Mouse (Mus musculus): Measurements from ENCODE around the gene Leng8.

DNA sequence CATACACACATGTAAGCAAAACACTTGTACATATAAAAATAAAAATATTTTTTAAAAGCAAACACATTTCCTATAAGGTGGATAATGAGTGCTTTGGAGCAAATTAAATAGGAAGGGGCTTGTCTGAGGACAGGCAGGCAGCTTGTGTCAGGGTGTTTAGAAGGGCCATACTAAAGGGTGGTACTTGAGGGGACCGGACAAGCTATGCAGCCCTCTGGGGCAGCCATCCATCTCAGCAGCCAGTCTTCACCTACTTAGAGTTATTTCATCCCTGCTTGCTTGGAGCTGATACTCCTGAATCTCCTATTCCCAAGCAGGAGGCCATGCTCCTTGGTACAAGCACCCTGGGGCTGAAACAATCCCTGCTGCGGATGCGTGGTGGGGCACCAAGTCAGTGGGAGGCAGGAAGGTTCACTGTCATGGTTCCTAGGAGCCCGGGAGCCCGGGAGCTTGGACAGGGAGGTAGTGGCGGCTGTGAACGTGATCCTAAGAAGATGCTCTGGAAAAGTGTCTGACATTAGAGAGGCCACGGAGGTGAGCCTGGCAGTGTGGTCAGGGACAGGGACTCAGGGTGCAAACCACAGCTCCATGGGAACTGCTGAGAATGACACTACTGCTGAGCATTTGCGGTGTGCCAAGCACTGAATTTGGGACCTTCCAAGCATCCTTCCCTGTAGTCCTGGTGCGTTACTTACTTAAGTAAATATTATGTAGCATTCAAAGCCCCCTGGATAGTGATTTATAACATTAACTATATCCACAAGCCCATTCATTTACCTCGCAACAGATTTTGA, 9.7 kb upstream of the Leng8 start:
- TF ChIP-seq POLR2A (IDR thresholded peaks at IDR 0.05; ENCODE audit: low read depth, low read length) (no peak), CTCF (conservative IDR thresholded peaks at IDR 0.05; ENCODE audit: insufficient read depth, insufficient read length, low read depth, low read length) (no peak)

Data from kidney, adult 2 months (tissue).